Mouse (Mus musculus) adrenal gland (tissue): ENCODE measurements around the gene Ccdc142.

ENCODE experiments used
- intact Hi-C: fragments of 180-260 bp; cut with DNase I; formaldehyde crosslinking; loops from one replicate; pipeline ENCODE4 v1.15.1; 2025
- microRNA-seq, 2 experiments: library from miRNA; unstranded; fragments of <30 nt; microRNA quantifications; one replicate each; pipeline ENCODE4; 2019

The Ccdc142 gene

DNA sequence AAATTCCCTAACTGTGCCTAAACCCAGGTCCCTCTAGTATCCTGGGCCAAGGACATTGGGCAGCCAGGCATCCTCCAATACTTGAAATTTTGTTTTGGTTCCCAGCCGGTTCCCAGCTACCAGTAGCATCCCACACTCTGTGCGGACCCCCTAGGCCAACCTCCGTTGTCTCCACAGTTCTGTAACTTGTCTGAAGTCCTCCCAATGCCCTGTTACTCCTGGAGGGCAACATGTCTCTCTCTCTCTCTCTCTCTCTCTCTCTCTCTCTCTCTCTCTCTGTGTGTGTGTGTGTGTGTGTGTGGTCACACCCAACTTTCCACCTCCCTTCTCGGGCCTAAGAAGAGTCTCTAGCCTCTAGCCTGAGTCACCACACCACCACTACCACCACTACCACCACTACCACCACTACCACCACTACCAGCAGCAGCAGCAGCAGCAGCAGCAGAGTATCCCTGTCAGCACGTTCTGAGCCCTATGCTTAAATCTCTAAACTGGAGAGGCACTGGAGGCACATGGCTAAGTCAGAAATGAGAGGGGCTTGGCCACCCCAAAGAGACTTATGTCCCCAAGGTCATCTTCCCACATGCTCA, 35.0 kb downstream of the Ccdc142 start:
- intact Hi-C loops: no loop called here

DNA sequence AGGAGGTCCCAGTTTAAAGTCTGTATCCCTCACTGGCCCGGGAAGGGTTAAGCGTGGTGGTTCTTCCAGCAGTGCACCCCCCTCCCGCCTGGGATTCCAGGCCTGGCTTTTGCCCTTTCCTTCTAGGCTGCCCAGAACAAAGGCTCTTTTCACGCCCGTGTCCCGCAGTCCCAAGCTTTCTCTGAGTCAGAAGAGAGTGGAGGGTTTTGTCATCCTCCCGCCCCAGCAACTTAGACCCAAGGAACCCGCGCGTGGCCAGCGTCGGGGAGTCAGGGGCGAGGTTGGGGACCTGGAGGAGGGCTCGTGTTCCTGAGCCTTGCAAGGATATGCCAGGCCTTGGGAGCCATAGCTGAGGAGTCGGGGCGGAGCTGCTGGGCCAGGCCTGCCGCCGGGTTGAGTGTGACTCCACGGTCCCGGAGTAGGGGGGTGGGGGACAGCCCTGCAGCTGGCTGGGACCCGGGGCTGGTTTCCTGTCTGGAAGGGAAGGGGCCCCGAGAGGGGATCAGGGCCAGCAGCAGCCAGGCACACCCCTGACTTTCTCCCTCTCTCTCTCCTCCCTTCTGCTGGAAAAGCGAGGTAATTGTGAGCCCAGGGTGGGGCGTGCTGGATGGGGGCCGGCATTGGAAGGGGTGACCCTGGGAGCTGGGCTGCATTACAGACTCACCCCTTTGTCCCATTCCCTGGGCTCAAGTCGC, 35.6 kb downstream of the Ccdc142 start:
- intact Hi-C loops: no loop called here

GRCm38 (mm10) chr6:83137576-83137950, 36.2 kb downstream of the Ccdc142 start:
- intact Hi-C loops: no loop called here

DNA sequence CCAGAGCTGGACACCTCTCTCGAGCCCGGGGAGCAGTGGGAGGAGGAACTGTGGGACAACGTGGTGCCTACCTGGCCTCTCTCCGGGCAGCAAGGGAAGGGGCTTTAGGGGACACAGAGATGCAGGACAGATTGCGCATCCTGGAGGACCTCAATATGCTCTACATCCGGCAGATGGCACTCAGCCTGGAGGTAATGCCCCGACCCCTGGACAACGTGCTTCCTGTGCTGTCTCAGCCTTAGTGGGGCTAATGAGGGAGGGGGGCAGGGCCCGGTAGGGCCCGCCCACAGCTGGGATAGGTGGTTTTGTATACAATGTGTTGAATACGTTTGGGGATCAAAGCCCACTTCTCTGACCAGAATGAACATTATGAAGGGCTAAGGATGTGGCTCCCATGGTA, 36.7 kb downstream of the Ccdc142 start:
- intact Hi-C loops: no loop called here

DNA sequence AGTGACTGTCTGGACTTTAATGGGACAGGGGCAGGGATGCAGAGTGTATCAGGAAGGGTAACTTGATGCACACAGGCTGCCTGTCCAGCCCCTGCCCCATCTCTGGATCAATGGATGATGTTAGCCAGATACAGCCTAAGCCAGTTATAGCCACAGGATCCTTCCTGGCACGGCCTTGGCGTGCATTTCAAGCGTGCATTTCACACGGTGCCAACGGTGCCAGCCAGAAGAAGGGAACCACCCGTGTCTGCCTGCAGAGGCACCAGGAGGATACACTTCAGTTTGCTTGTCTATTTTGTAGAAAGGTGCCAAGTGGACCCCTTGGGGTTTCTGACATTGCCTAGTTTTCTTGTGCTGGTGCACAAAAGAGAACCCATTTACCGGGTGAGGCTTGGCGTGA, 38.6 kb downstream of the Ccdc142 start:
- intact Hi-C loops: no loop called here

GRCm38 (mm10) chr6:83141636-83142035, 40.2 kb downstream of the Ccdc142 start:
- intact Hi-C loops: no loop called here

- intact Hi-C loops: no loop called here
Measured at GRCm38 (mm10) chr6:83142211-83142731, 40.9 kb downstream of the Ccdc142 start.

- intact Hi-C loops: no loop called here
Measured at GRCm38 (mm10) chr6:83142886-83143285, 41.5 kb downstream of the Ccdc142 start.

DNA sequence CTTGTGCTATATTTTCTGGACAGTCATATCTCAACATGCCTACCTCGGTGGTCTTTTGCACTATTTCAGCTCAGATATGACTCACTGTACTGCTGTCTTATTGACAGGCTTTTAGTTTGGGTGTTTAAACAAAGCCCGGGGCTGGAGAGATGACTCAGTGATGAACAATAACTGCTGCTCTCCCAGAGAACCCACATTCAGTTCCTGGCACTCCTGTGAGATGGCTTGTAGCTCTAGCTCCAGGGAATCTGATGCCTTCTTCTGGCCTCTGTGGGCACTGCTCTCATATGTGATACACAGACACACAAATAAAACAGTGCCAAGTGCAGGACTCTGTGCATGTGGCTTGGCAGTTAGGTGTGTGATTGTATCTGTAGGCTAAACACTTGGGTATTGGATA, 43.8 kb downstream of the Ccdc142 start:
- intact Hi-C loops: no loop called here

DNA sequence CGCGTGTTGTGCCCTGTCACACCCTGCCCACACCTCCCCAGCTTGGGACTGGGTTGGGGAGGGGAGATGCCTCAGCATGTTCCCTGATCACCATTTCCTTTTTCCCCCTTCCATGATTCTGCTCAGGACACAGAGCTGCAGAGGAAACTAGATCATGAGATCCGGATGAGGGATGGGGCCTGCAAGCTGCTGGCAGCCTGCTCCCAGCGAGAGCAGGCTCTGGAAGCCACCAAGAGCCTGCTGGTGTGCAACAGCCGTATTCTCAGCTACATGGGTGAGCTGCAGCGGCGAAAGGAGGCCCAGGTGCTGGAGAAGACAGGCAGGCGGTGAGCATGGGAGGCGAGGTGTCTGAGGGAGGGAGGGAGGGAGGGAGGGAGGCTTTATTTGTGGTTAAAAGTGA, 44.4 kb downstream of the Ccdc142 start:
- intact Hi-C loops: no loop called here

GRCm38 (mm10) chr6:83147280-83147679, 45.9 kb downstream of the Ccdc142 start:
- intact Hi-C loops: no loop called here

GRCm38 (mm10) chr6:83151721-83152120, 50.3 kb downstream of the Ccdc142 start:
- intact Hi-C loops: no loop called here

DNA sequence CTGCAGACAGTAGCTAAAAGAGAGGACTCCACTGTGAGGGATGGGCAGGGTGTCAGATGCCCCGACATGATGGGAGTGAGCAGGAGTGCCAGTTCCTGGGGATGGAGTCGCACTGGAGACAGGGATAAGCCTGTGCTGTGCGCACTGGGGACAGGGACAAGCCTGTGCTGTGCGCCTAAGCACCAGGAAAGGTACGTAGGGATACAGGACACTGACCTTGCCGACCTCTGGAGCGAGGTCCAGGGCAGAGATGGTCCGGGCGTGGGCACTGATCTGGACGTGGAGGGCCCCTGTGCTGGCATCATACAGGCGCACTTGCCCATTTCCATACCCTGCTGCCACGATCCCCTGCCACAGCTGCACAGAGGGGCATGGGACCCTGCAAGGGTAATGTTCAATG, 51.6 kb downstream of the Ccdc142 start:
- intact Hi-C loops: no loop called here

DNA sequence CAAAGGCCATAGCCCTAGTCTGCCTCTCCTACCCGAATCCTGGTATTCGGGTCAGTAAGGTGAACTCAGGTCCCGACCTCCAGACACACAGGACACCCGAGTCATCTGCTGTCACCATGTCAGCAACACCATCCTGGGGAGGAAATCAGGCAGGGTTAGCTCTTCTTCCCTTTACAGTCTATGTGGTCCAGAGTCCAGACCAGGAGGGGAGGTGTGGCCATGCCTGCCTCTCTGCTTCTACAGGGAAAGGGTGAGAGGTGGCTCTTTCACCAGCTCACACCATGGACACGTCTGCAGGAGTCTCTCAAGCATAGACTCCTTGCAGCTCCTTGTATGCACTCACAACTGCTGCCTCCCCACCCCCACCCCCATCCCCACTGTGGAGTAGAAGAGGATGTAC, 52.1 kb downstream of the Ccdc142 start:
- intact Hi-C loops: no loop called here

DNA sequence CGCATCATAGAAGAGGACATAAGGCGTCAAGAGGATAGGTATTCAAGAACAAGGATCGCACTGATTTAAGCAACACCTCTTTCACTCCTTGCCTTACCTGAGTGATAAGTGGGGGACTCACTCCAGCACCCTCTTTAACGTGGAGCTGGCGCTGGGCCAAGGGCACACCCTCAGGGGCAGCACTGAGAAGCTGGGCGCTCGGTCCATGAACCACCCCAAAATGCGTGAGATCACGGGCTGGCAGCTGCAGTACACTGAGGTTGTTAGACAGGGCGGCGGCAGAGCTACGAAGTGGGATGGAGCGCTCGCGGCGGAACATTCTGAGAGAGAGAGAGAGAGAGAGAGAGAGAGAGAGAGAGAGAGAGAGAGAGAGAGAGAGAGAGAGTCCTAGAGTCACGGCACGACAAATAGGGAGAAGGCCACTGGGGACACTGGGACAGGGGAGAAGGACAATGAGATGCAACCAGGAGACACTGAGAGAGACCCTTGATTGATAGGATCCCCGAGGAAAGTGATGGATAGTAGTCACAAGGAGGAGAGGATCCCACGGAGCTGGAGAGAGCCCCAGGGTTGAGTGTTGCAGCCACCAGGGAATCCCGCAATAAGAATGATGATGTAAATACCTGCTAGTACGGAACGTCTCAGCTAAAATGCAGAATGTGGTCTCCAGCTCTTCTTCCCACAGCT, 54.3 kb downstream of the Ccdc142 start:
- intact Hi-C loops: loop anchor here (5.0 kb wide), 1 partner anchor 33 kb away; the partner anchor contains the start of gene Wbp1

- intact Hi-C loops: loop anchor here (5.0 kb wide), 1 partner anchor 34 kb away; the partner anchor contains the start of gene Wbp1
Measured at GRCm38 (mm10) chr6:83156259-83156684, 54.9 kb downstream of the Ccdc142 start, which contains the start of the genes Wdr54 and 1700003E16Rik. Wdr54 (minus strand) TSS chr6:83156397. 1700003E16Rik (plus strand) TSS chr6:83156404.

Small RNA genes lying within 50 kb of the gene (microRNA-seq; reads per million reads assigned to microRNA genes)
- gene Mir3470a: 0 reads per million in 2 experiments
